Mouse (Mus musculus) liver, postnatal 0 days (tissue): Measurements from ENCODE around the gene Pigo. TPM values are rescaled to one million over a fixed set of nuclear protein-coding genes. Genes with fewer than 3 reads are reported as not detected.

Source experiments
- ATAC-seq: fragments of 200-750 bp; cut with Nextera tagmentation; 2 replicates; pipeline ENCODE4 v1.8.0; 2017; ENCODE audit warnings: mild to moderate bottlenecking, moderate library complexity
- DNase-seq: peaks from one replicate; pipeline ENCODE4 v3.0.0-alpha.2; 2016
- H3K27ac ChIP-seq: fragments of 300-500 bp; sonication (generic); 2 replicates; pipeline ENCODE4 v1.5.1; 2014; ENCODE audit warnings: antibody characterized with exemption, moderate library complexity, mild to moderate bottlenecking, low read depth
- H3K27me3 ChIP-seq: fragments of 300-500 bp; sonication (generic); 2 replicates; pipeline ENCODE4 v1.6.1; 2014; ENCODE audit warnings: low read length, control low read depth, mixed read lengths; ENCODE audit not compliant: insufficient read depth
- H3K36me3 ChIP-seq: fragments of 300-500 bp; sonication (generic); replicated peaks from 2 replicates; pipeline ENCODE4 v1.6.1; 2014; ENCODE audit warnings: mild to moderate bottlenecking, control low read depth, low read length, moderate library complexity, mixed read lengths; ENCODE audit not compliant: insufficient read depth
- H3K4me1 ChIP-seq: fragments of 300-500 bp; sonication (generic); 2 replicates; pipeline ENCODE4 v1.6.1; 2014; ENCODE audit warnings: antibody characterized with exemption, mild to moderate bottlenecking, control low read depth; ENCODE audit not compliant: insufficient read depth
- H3K4me2 ChIP-seq: fragments of 300-500 bp; sonication (generic); 2 replicates; pipeline ENCODE4 v1.6.1; 2014; ENCODE audit warnings: low read depth, mild to moderate bottlenecking, low read length, moderate library complexity, mixed read lengths
- H3K4me3 ChIP-seq: fragments of 300-500 bp; sonication (generic); 2 replicates; pipeline ENCODE4 v1.5.1; 2014; ENCODE audit warnings: low read depth, low read length
- H3K9ac ChIP-seq: fragments of 300-500 bp; sonication (generic); replicated peaks from 2 replicates; pipeline ENCODE4 v1.6.1; 2014; ENCODE audit warnings: mild to moderate bottlenecking, moderate library complexity
- H3K9me3 ChIP-seq: fragments of 300-500 bp; sonication (generic); 2 replicates; pipeline ENCODE4 v1.6.1; 2016; ENCODE audit warnings: mild to moderate bottlenecking, control low read depth, low read length, mixed read lengths
- CTCF ChIP-seq: sonication (generic); IDR thresholded peaks from 2 replicates; pipeline ENCODE4 v1.5.1; 2016; ENCODE audit warnings: antibody characterized with exemption, low read depth
- EP300 ChIP-seq: IDR thresholded peaks from 2 replicates; pipeline ENCODE4 v1.6.1; 2016; ENCODE audit warnings: antibody characterized with exemption, low read depth, mild to moderate bottlenecking
- WGBS: fragments of 180-500 bp; shearing (Covaris S2); extraction: QIAGEN DNeasy Blood & Tissue Kit; methylation state at CpG from one replicate; pipeline ENCODE4 v1.1.7; 2014; ENCODE audit not compliant: insufficient replicate concordance; 5-methylcytosine and 5-hydroxymethylcytosine counted together
- polyA plus RNA-seq: library from polyadenylated mRNA; unstranded; fragments of >200 nt; fragmentation: Nextera tagmentation; extraction: Ambion mirVana; gene quantifications from 2 replicates; pipeline ENCODE4 v1.2.1, GENCODE M21; 2015

Gene Pigo
- polyA plus RNA-seq, 1 experiment from 2014 or later = 8.3 TPM

GRCm38 (mm10) chr4:43021341-43021740, 4.3 kb downstream of the Pigo start:
- Histone ChIP-seq H3K4me2 (no peak overlapping the region), H3K36me3 (peaks cover 37% of the 10 kb centered on the region), H3K4me3 (no peak overlapping the region), H3K4me1 (peaks cover 7% of the 10 kb centered on the region), H3K9ac (no peak overlapping the region), H3K27ac (no peak overlapping the region), H3K27me3 (no peaks in the 10 kb centered on the region), H3K9me3 (no peaks in the 10 kb centered on the region)
- DNase-seq = no peak
- 88% methylated on average over 17 of the region's 17 CpGs for WGBS
- no peak for ATAC-seq
- TF ChIP-seq CTCF = no peak
- no peak for TF ChIP-seq EP300

- WGBS = 90% methylated on average over 16 of the region's 16 CpGs
- Histone ChIP-seq H3K4me3 (no peak overlapping the region), H3K9me3 (no peaks in the 10 kb centered on the region), H3K27ac (no peak overlapping the region), H3K27me3 (no peaks in the 10 kb centered on the region), H3K36me3 (peaks cover 37% of the 10 kb centered on the region), H3K9ac (no peak overlapping the region), H3K4me1 (peaks cover 7% of the 10 kb centered on the region), H3K4me2 (no peak overlapping the region)
- no peak for ATAC-seq
- TF ChIP-seq CTCF (no peak), EP300 (no peak)
- DNase-seq = no peak
Measured at GRCm38 (mm10) chr4:43020876-43021275, 4.7 kb downstream of the Pigo start.

DNA sequence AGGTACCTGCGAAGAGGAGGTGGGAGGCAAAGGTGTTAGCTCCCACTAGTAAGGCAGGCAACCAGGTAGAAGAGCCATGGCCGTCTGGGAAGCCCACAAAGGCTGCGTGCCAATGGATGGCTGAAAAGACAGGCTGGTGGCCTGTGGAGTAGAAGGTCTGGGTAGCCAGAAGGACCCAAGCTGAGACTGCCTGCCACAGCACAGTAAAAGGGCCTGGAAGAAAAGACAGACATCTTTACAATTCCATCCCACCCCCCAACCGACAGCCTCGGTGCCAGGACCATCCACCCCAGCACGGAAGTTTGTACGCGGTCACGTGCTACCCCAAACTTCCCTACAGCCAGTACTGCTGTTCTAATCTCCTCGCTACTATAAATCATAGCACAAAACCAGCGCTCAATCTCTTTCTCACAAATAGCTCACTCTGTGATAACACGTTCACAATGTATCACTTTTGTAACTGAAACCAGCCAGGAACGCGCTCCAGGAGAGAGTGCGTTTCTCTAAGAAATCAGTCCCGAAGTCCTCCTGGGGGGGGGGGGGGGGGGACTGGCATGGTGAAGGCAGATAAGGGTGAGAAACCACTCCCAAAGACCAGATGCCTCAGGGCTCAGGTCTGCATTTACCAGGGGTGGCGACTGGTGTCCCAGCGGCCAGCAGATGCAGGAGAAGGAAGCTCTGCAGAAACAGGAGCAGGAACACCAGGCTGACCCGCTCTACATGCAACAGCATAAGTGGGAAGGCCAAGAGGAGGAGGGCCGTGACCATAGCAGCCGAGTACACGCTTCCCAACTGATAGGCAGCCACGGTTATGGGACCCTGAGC, 5.8 kb downstream of the Pigo start:
- H3K4me1 ChIP-seq = peaks cover 3% of the 10 kb centered on the region
- no peak for TF ChIP-seq EP300
- TF ChIP-seq CTCF = no peak
- ATAC-seq (no peak), DNase-seq (no peak)
- H3K9ac ChIP-seq = no peak overlapping the region
- peaks cover 37% of the 10 kb centered on the region for H3K36me3 ChIP-seq
- H3K4me3 ChIP-seq = no peak overlapping the region
- no peak overlapping the region for H3K27ac ChIP-seq
- WGBS = 70% methylated on average over 23 of the region's 23 CpGs
- H3K4me2 ChIP-seq = no peak overlapping the region
- H3K9me3 ChIP-seq = no peaks in the 10 kb centered on the region
- H3K27me3 ChIP-seq = no peaks in the 10 kb centered on the region

DNA sequence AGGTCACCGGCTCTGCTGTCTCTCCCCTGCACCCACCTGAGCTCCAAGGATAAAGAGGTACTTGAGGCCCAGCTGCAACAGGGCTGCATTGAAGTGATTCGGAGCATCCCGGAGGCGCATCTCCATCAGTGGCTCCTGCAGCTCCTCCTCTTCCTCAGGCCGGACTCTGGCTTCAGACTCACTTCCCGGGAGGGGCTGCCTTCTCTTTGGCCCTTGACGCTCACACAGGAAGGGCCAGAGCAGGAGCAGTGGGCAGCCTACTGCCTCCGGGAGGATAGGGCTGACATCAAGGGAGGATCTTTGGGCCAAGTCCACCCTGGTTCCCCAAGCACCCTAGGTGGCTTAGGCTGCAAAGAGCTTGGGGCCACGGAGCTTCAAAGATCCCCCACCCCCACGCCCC, 6.4 kb downstream of the Pigo start:
- Histone ChIP-seq H3K4me3 (no peak overlapping the region), H3K27me3 (no peaks in the 10 kb centered on the region), H3K27ac (no peak overlapping the region), H3K4me2 (no peak overlapping the region), H3K9ac (no peak overlapping the region), H3K36me3 (peaks cover 34% of the 10 kb centered on the region), H3K9me3 (no peaks in the 10 kb centered on the region), H3K4me1 (no peaks in the 10 kb centered on the region; the same call in 1 of the 2 replicates)
- no peak for TF ChIP-seq CTCF
- no peak for TF ChIP-seq EP300
- ATAC-seq (no peak), DNase-seq (no peak)
- 87% methylated on average over 10 of the region's 10 CpGs for WGBS

GRCm38 (mm10) chr4:43018156-43018555, 7.5 kb downstream of the Pigo start:
- Histone ChIP-seq H3K36me3 (peaks cover 28% of the 10 kb centered on the region), H3K4me3 (no peak overlapping the region), H3K9ac (no peak overlapping the region), H3K4me1 (no peaks in the 10 kb centered on the region), H3K27ac (no peak overlapping the region), H3K4me2 (no peak overlapping the region), H3K27me3 (no peaks in the 10 kb centered on the region), H3K9me3 (no peaks in the 10 kb centered on the region)
- WGBS = 85% methylated on average over 4 of the region's 4 CpGs
- no peak for DNase-seq
- no peak for ATAC-seq
- no peak for TF ChIP-seq EP300
- TF ChIP-seq CTCF = no peak

- H3K4me1 ChIP-seq = peaks cover 6% of the 10 kb centered on the region; the same call in 1 of the 2 replicates
- H3K9ac ChIP-seq = no peak overlapping the region
- WGBS = 76% methylated on average over 1 of the region's 1 CpGs
- DNase-seq (no peak), ATAC-seq (no peak)
- H3K4me2 ChIP-seq = no peak overlapping the region
- no peak overlapping the region for H3K27ac ChIP-seq
- TF ChIP-seq EP300 = no peak
- no peak for TF ChIP-seq CTCF
- no peaks in the 10 kb centered on the region; the same call in 1 of the 2 replicates for H3K36me3 ChIP-seq
- no peak overlapping the region for H3K4me3 ChIP-seq
- no peaks in the 10 kb centered on the region for H3K9me3 ChIP-seq
- H3K27me3 ChIP-seq = no peaks in the 10 kb centered on the region
Measured at GRCm38 (mm10) chr4:43012091-43012490, 13.5 kb downstream of the Pigo start.
